Mouse (Mus musculus) hindbrain, embryonic 12.5 days (tissue): ENCODE results near the gene Mast4. TPM values are rescaled to one million over a fixed set of nuclear protein-coding genes. Genes with fewer than 3 reads are reported as not detected.

ENCODE experiments used
- ATAC-seq: fragments of 200-750 bp; cut with Nextera tagmentation; 2 replicates; pipeline ENCODE4 v1.8.0; 2017; ENCODE audit warnings: moderate TSS enrichment; ENCODE audit not compliant: low FRiP score
- H3K27ac ChIP-seq: fragments of 300-500 bp; sonication (generic); 2 replicates; pipeline ENCODE4 v1.5.1; 2016; ENCODE audit warnings: mild to moderate bottlenecking
- H3K27me3 ChIP-seq: fragments of 300-500 bp; sonication (generic); 2 replicates; pipeline ENCODE4 v1.6.1; 2016; ENCODE audit warnings: mild to moderate bottlenecking
- H3K36me3 ChIP-seq: fragments of 300-500 bp; sonication (generic); 2 replicates; pipeline ENCODE4 v1.6.1; 2016; ENCODE audit warnings: mild to moderate bottlenecking
- H3K4me1 ChIP-seq: fragments of 300-500 bp; sonication (generic); 2 replicates; pipeline ENCODE4 v1.6.1; 2016
- H3K4me2 ChIP-seq: fragments of 300-500 bp; sonication (generic); replicated peaks from 2 replicates; pipeline ENCODE4 v1.6.1; 2016; ENCODE audit warnings: mild to moderate bottlenecking
- H3K4me3 ChIP-seq: fragments of 300-500 bp; sonication (generic); 2 replicates; pipeline ENCODE4 v1.5.1; 2016; ENCODE audit warnings: mild to moderate bottlenecking
- H3K9ac ChIP-seq: fragments of 300-500 bp; sonication (generic); 2 replicates; pipeline ENCODE4 v1.6.1; 2016; ENCODE audit warnings: mild to moderate bottlenecking, moderate library complexity
- H3K9me3 ChIP-seq: fragments of 300-500 bp; sonication (generic); replicated peaks from 2 replicates; pipeline ENCODE4 v1.6.1; 2016; ENCODE audit warnings: mild to moderate bottlenecking
- WGBS: fragments of 180-500 bp; shearing (Covaris S2); methylation state at CpG from one replicate; pipeline ENCODE4 v1.1.7; 2016; 5-methylcytosine and 5-hydroxymethylcytosine counted together
- polyA plus RNA-seq: library from polyadenylated mRNA; unstranded; fragments of >200 nt; fragmentation: Nextera tagmentation; extraction: Ambion mirVana; gene quantifications from 2 replicates; pipeline ENCODE4 v1.2.1, GENCODE M21; 2016

Gene Mast4
- polyA plus RNA-seq, 1 experiment from 2014 or later: 38.2 TPM

DNA sequence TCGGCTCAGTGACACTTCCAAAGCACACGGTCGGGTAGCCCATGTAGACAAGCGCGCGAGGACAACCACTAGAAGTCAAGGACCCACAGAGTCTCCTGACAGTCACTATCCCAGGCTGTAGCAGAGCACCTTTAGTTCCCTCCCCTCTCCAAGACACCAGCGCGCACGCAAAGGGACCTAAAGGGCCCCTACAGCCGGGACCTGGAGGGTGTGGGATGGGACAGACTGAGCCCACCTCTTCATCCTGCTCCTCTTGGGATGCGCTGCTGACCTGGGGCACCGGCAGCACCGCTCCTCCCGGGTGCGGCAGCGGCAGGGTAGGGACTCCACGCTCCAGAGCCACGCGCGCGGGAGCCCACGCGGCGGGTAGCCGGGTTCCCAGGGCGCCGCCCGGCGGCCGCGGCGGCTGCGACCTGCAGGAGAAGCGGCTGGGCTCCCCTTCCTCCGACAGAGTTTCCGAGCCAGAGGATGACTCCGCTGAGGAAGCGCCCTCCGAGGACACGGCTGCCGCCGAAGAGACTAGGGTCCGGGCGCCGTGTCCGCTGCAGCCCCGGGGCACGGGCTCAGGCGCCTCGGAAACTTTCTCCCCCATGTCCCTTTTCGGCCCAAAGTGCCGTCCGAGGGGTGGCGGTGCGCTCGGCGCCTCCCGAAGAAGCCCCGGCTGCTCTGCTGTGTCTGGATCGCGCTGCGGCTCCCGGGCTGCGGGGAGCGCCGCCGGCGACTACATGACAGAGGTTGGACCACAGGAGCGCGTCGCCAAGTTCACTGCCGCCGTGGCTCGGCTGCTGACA lies 501 bp downstream of the Mast4 start:
- peak; percentile 76 for ATAC-seq
- peaks cover 30% of the 10 kb centered on the region for H3K4me1 ChIP-seq
- H3K9ac ChIP-seq: peak overlapping the region; percentile 71
- H3K36me3 ChIP-seq: no peaks in the 10 kb centered on the region
- peak overlapping the region; percentile 59 for H3K4me3 ChIP-seq
- peak overlapping the region; percentile 57 for H3K27ac ChIP-seq
- no peaks in the 10 kb centered on the region for H3K9me3 ChIP-seq
- peak overlapping the region; percentile 95 for H3K4me2 ChIP-seq
- peaks cover 38% of the 10 kb centered on the region for H3K27me3 ChIP-seq
- under 1% methylated on average over 72 of the region's 74 CpGs for WGBS

GRCm38 (mm10) chr13:103333153-103333552 lies 1.1 kb downstream of the Mast4 start:
- peak overlapping the region; percentile 59 for H3K4me3 ChIP-seq
- WGBS: 1% methylated on average over 17 of the region's 17 CpGs
- no peak for ATAC-seq
- H3K9ac ChIP-seq: peak overlapping the region; percentile 71; the same call in 1 of the 2 replicates
- no peaks in the 10 kb centered on the region for H3K36me3 ChIP-seq
- peaks cover 38% of the 10 kb centered on the region for H3K27me3 ChIP-seq
- peak overlapping the region; percentile 95 for H3K4me2 ChIP-seq
- peaks cover 30% of the 10 kb centered on the region for H3K4me1 ChIP-seq
- no peak overlapping the region for H3K27ac ChIP-seq
- H3K9me3 ChIP-seq: no peaks in the 10 kb centered on the region

GRCm38 (mm10) chr13:103332731-103333130 lies 1.6 kb downstream of the Mast4 start:
- H3K27me3 ChIP-seq: peaks cover 38% of the 10 kb centered on the region
- peak overlapping the region; percentile 59 for H3K4me3 ChIP-seq
- H3K4me1 ChIP-seq: peaks cover 33% of the 10 kb centered on the region
- H3K36me3 ChIP-seq: no peaks in the 10 kb centered on the region
- H3K9ac ChIP-seq: no peak overlapping the region
- 4% methylated on average over 9 of the region's 9 CpGs for WGBS
- H3K9me3 ChIP-seq: no peaks in the 10 kb centered on the region
- no peak for ATAC-seq
- H3K27ac ChIP-seq: no peak overlapping the region
- H3K4me2 ChIP-seq: peak overlapping the region; percentile 95

- no peak overlapping the region for H3K4me3 ChIP-seq
Observed at GRCm38 (mm10) chr13:103331096-103331495, 3.2 kb downstream of the Mast4 start.

DNA sequence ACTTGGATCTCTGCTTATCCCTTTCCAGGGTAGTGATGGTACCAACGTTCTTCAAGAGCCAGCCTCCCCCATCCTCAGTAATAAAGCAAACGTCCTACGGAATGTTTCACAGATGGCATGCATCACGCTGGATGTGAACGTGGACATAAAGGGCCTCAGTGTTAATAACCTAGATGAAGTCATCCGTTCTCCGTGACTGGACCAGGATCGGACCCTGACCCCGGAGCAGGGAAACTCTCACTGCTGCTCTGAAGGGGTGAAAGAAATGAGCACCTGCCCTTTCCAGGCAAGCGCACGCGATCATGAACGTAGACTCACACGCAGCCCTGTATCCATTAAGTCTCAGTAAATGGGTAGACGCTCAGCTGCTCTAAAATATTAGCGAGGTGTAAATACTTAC lies 6.0 kb downstream of the Mast4 start:
- no peak overlapping the region for H3K4me2 ChIP-seq
- peaks cover 18% of the 10 kb centered on the region for H3K27me3 ChIP-seq
- ATAC-seq: no peak
- H3K36me3 ChIP-seq: no peaks in the 10 kb centered on the region
- WGBS: 77% methylated on average over 16 of the region's 16 CpGs
- peaks cover 17% of the 10 kb centered on the region for H3K4me1 ChIP-seq
- no peak overlapping the region for H3K9ac ChIP-seq
- H3K4me3 ChIP-seq: no peak overlapping the region
- H3K27ac ChIP-seq: no peak overlapping the region
- H3K9me3 ChIP-seq: no peaks in the 10 kb centered on the region

More at GRCm38 (mm10) chr13:103331096-103331495, 3.2 kb downstream of the Mast4 start:
- no peak overlapping the region for H3K9ac ChIP-seq
- H3K36me3 ChIP-seq: no peaks in the 10 kb centered on the region
- H3K27me3 ChIP-seq: peaks cover 37% of the 10 kb centered on the region
- no peak overlapping the region for H3K27ac ChIP-seq
- WGBS: 61% methylated on average over 7 of the region's 7 CpGs
- ATAC-seq: no peak
- no peak overlapping the region for H3K4me2 ChIP-seq
- no peaks in the 10 kb centered on the region for H3K9me3 ChIP-seq
- H3K4me1 ChIP-seq: peaks cover 36% of the 10 kb centered on the region

DNA sequence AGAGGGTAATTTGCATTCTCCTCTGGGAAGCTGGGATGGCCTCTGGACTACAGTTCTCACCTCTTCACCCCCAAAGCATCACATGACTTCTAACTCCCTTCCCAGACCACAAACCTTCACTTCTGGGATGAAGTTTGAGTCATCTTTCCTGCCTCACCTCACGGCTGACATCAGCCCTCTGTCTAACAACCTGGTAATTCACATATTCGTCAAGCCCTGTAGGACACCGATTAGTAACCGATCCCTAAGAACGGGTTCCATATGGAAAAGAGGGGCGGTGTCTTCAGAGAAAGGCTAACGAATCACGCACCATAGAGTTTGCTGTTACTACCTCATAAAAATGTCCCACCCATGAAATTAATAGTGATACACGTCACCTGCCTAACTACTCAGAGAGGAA lies 6.5 kb downstream of the Mast4 start:
- H3K4me2 ChIP-seq: no peak overlapping the region
- ATAC-seq: no peak
- H3K9me3 ChIP-seq: no peaks in the 10 kb centered on the region
- peaks cover 13% of the 10 kb centered on the region for H3K27me3 ChIP-seq
- H3K4me1 ChIP-seq: peaks cover 13% of the 10 kb centered on the region
- no peaks in the 10 kb centered on the region for H3K36me3 ChIP-seq
- no peak overlapping the region for H3K9ac ChIP-seq
- no peak overlapping the region for H3K4me3 ChIP-seq
- no peak overlapping the region for H3K27ac ChIP-seq
- WGBS: 81% methylated on average over 9 of the region's 9 CpGs

DNA sequence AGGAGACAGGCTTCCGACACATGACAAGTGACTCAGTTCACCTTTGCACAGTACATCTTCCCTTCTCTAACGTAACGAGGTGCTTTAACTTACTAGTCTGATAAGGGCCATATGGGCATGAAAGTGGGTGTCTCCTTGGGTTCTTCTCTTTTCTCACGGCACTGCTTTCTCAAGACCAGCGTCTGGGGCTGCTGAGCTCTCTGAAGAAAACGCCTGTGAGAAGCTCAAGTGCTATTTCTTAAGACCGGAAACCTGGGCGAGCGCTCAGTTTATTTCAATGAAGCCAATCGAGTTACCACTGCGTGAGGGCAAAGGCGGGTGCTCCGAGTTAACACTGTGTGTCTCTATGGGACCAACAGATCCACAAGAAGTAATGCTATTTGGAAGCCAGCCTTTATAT lies 8.1 kb downstream of the Mast4 start:
- H3K36me3 ChIP-seq: no peaks in the 10 kb centered on the region
- peaks cover 3% of the 10 kb centered on the region for H3K27me3 ChIP-seq
- H3K9ac ChIP-seq: no peak overlapping the region
- no peak overlapping the region for H3K4me2 ChIP-seq
- no peak for ATAC-seq
- no peaks in the 10 kb centered on the region for H3K9me3 ChIP-seq
- H3K4me1 ChIP-seq: peaks cover 6% of the 10 kb centered on the region; the same call in 1 of the 2 replicates
- H3K4me3 ChIP-seq: no peak overlapping the region
- no peak overlapping the region for H3K27ac ChIP-seq
- WGBS: 88% methylated on average over 13 of the region's 13 CpGs

DNA sequence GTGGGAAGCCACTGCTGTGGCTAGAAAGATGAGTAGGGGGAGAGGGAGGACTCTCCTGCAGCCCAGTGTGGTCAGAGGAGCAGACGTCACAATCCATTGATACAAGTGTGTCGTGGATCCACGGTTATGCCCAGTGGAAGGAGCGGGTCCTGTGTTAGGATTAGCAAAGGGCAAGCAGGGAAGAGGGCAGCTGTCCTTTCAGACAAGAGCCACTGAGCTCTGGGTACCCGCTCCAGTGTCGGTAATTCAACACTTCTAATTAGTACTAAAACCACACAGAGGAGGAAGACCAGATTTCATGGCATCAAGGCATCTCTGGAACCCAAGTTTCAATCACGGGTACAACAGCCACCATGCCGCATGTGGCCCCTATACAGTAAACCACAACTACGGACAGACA lies 14.4 kb downstream of the Mast4 start:
- Histone ChIP-seq H3K36me3 (no peaks in the 10 kb centered on the region), H3K4me2 (no peak overlapping the region), H3K27ac (no peak overlapping the region), H3K4me3 (no peak overlapping the region), H3K9me3 (no peaks in the 10 kb centered on the region), H3K27me3 (peaks cover 4% of the 10 kb centered on the region; the same call in 1 of the 2 replicates), H3K4me1 (peaks cover 24% of the 10 kb centered on the region), H3K9ac (no peak overlapping the region)
- 75% methylated on average over 9 of the region's 9 CpGs for WGBS
- ATAC-seq: no peak

GRCm38 (mm10) chr13:103319317-103319716 lies 15.0 kb downstream of the Mast4 start:
- no peaks in the 10 kb centered on the region for H3K36me3 ChIP-seq
- H3K4me2 ChIP-seq: no peak overlapping the region
- H3K9me3 ChIP-seq: no peaks in the 10 kb centered on the region
- H3K9ac ChIP-seq: no peak overlapping the region
- peaks cover 24% of the 10 kb centered on the region for H3K4me1 ChIP-seq
- WGBS: 38% methylated on average over 2 of the region's 3 CpGs
- no peak for ATAC-seq
- no peak overlapping the region for H3K27ac ChIP-seq
- H3K4me3 ChIP-seq: no peak overlapping the region
- peaks cover 4% of the 10 kb centered on the region; the same call in 1 of the 2 replicates for H3K27me3 ChIP-seq

DNA sequence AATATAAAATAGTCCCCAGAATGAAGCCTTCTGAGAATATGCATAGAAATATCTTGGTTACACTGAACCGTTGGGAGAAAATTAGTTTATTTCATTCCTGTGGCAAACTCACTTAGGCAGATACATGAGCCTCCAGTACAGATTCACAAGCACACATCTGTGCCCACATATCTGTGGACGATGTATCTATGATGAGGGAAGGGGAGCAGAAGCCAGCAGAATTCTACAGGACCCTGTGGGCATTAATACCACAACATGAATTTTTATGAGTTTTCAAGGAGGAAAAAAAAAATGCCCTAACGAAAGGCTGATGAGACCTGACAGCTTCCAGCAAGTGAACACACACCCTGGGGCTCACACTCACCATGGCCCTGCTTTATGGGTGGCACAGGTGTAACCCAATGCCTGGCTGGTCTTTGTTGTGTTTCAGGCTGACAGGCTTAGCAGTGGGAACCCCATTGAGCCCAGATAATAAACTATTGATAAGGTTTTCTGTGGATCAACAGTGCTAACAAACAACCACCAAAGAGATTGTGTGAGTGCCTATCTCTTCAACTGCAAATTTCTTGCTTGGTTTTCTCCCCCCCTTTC lies 17.4 kb downstream of the Mast4 start:
- H3K4me3 ChIP-seq: no peak overlapping the region
- no peak overlapping the region for H3K9ac ChIP-seq
- no peak overlapping the region for H3K27ac ChIP-seq
- 39% methylated on average over 3 of the region's 3 CpGs for WGBS
- H3K36me3 ChIP-seq: no peaks in the 10 kb centered on the region
- H3K4me1 ChIP-seq: peaks cover 24% of the 10 kb centered on the region
- no peaks in the 10 kb centered on the region for H3K9me3 ChIP-seq
- ATAC-seq: no peak
- peaks cover 4% of the 10 kb centered on the region; the same call in 1 of the 2 replicates for H3K27me3 ChIP-seq
- no peak overlapping the region for H3K4me2 ChIP-seq

- peaks cover 4% of the 10 kb centered on the region; the same call in 1 of the 2 replicates for H3K27me3 ChIP-seq
- 0 out of 2 replicates have a peak, but pooled peaks have one; percentile 40 for ATAC-seq
- H3K4me3 ChIP-seq: no peak overlapping the region
- H3K9ac ChIP-seq: no peak overlapping the region
- H3K36me3 ChIP-seq: no peaks in the 10 kb centered on the region
- no peak overlapping the region for H3K4me2 ChIP-seq
- no peaks in the 10 kb centered on the region for H3K9me3 ChIP-seq
- no peak overlapping the region for H3K27ac ChIP-seq
- peaks cover 24% of the 10 kb centered on the region for H3K4me1 ChIP-seq
- 37% methylated on average over 10 of the region's 10 CpGs for WGBS
Observed at GRCm38 (mm10) chr13:103315113-103315708, 19.1 kb downstream of the Mast4 start.

DNA sequence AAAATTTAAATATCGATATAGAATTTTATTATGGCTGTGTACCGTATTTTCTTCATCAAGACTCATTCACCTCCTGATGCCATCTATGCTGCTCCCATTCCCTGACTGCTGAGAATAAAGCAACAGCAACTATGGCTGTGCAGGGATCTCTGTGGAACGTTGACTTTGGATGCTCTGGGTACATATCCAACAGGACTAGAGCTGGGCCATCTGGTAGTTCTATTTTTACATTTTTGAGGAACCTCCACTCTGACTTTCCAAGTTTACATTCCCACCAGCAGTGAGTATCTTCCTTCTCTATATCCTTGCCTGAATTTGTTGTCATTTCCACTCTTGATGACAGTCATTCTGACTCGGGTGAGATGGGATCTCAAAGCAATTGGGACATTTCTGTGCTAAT lies 26.0 kb downstream of the Mast4 start:
- 91% methylated on average over 4 of the region's 4 CpGs for WGBS
- no peak overlapping the region for H3K27ac ChIP-seq
- H3K4me1 ChIP-seq: 0 out of 2 replicates have a peak, but pooled peaks cover 4% of the 10 kb centered on the region
- H3K27me3 ChIP-seq: no peaks in the 10 kb centered on the region
- no peak for ATAC-seq
- no peaks in the 10 kb centered on the region for H3K9me3 ChIP-seq
- no peak overlapping the region for H3K4me2 ChIP-seq
- no peak overlapping the region for H3K4me3 ChIP-seq
- no peak overlapping the region for H3K9ac ChIP-seq
- no peaks in the 10 kb centered on the region for H3K36me3 ChIP-seq
